In the genomic region with DNA sequence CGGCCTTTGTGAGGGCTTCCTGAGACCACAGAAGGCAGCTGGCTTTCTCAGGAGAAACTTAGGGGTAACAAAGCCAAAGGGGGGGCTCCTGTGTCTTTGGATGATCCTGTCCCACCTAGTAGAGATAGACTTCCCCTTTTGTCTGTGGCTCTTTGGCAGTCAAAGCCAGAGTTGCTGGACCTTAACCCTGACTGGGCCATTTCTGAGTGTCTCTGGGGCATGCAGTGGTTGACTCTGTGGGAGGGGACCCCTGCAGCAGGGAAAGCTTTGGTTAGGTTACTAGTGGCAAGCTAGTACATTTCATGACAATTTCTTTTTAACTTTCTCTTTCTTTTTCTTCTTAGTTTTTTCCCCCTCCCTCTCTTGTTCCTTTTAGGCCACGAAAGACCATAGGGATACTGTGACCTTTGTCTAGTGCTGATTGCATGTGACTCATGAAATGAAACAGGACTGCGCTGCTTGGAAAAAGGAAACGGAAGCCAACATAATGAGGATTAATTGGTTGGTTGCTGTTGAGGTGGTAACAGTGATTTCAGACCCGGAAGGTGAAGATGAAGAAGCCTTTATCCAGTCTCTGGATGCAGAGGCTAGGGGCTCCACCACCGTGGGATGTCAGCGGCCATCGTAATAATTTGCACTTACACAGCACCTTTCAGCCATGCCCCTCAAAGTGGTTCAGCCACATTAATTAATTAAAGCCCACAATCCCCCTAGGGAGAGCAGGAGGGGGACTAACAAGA, we compare ENCODE assay signal across 12 mouse cellular contexts.
DNase-seq lines count a peak whose midpoint lies in the region; ATAC-seq and TF ChIP-seq lines count a peak whose summit lies in the region.
"Had no signal": no experiment of that assay in that cellular context is flagged by ENCODE, and none has a peak within 500 bp of the region (broad histone marks: within the 10 kb centered on the region; RNA-seq: fewer than 3 reads in every experiment).

No protein-coding gene starts in this region.

- H3K36me3 ChIP-seq in midbrain, embryonic 10.5 days = no peaks in the 10 kb centered on the region
- no peaks in the 10 kb centered on the region for H3K36me3 ChIP-seq in midbrain, embryonic 15.5 days (replicated peaks)
- H3K36me3 ChIP-seq in forebrain, postnatal 0 days (ENCODE audit: insufficient read depth) = no peaks in the 10 kb centered on the region
- no peaks in the 10 kb centered on the region for H3K36me3 ChIP-seq in neural tube, embryonic 14.5 days (ENCODE audit: control insufficient read depth, insufficient read depth, low read length)
- H3K36me3 ChIP-seq: liver, embryonic 15.5 days had no signal

- no peak for DNase-seq in midbrain, embryonic 10.5 days (ENCODE audit: low spot score)
- DNase-seq in embryo, embryonic 11 days = peak; percentile 42
- no peak for DNase-seq in forebrain, postnatal 0 days
- DNase-seq in gastrocnemius, postnatal 25 days = no peak
- no peak for DNase-seq in cerebellum, adult 9-10 months
- no peak for DNase-seq in left cerebral cortex, postnatal 25 days (ENCODE audit: low spot score in 2 of 2)
- DNase-seq: cerebellum, adult 8-10 months; lung, postnatal 4 days had no signal

- no peak overlapping the region for H3K9ac ChIP-seq in midbrain, embryonic 15.5 days
- H3K9ac ChIP-seq in forebrain, postnatal 0 days = no peak overlapping the region
- no peak overlapping the region for H3K9ac ChIP-seq in neural tube, embryonic 14.5 days (replicated peaks; ENCODE audit: low read depth, low read length)
- H3K9ac ChIP-seq: liver, embryonic 15.5 days had no signal

- H3K4me2 ChIP-seq in midbrain, embryonic 15.5 days = no peak overlapping the region
- H3K4me2 ChIP-seq in forebrain, postnatal 0 days (ENCODE audit: low read depth) = peak overlapping the region; percentile 10; the same call in 1 of the 2 replicates
- H3K4me2 ChIP-seq in neural tube, embryonic 14.5 days (ENCODE audit: low read depth, low read length) = peak overlapping the region; percentile 11; the same call in 1 of the 2 replicates
- H3K4me2 ChIP-seq: heart, embryonic 11.5 days; liver, embryonic 15.5 days had no signal

- H3K9me3 ChIP-seq in midbrain, embryonic 10.5 days (replicated peaks) = no peaks in the 10 kb centered on the region
- no peaks in the 10 kb centered on the region for H3K9me3 ChIP-seq in midbrain, embryonic 15.5 days
- no peaks in the 10 kb centered on the region for H3K9me3 ChIP-seq in forebrain, postnatal 0 days (ENCODE audit: low read length)
- no peaks in the 10 kb centered on the region for H3K9me3 ChIP-seq in neural tube, embryonic 14.5 days (ENCODE audit: control insufficient read depth, low read length)
- H3K9me3 ChIP-seq: liver, embryonic 15.5 days had no signal

- ATAC-seq in midbrain, embryonic 15.5 days (replicated peaks) = no peak
- ATAC-seq in forebrain, postnatal 0 days = no peak; the same call in 1 of the 2 replicates
- no peak for ATAC-seq in neural tube, embryonic 14.5 days (ENCODE audit: low read depth)

- H3K4me3 ChIP-seq in midbrain, embryonic 10.5 days = no peak overlapping the region
- H3K4me3 ChIP-seq in midbrain, embryonic 15.5 days = no peak overlapping the region
- H3K4me3 ChIP-seq in forebrain, postnatal 0 days (ENCODE audit: low read depth, low read length) = no peak overlapping the region
- H3K4me3 ChIP-seq in neural tube, embryonic 14.5 days (ENCODE audit: low read depth, low read length) = no peak overlapping the region
- H3K4me3 ChIP-seq: liver, embryonic 15.5 days had no signal

- peaks cover 66% of the 10 kb centered on the region for H3K4me1 ChIP-seq in midbrain, embryonic 10.5 days
- H3K4me1 ChIP-seq in midbrain, embryonic 15.5 days = peaks cover 17% of the 10 kb centered on the region
- 0 out of 2 replicates have a peak, but pooled peaks cover 4% of the 10 kb centered on the region for H3K4me1 ChIP-seq in forebrain, postnatal 0 days (ENCODE audit: insufficient read depth)
- H3K4me1 ChIP-seq in neural tube, embryonic 14.5 days (ENCODE audit: control insufficient read depth, insufficient read depth, low read length) = peaks cover 5% of the 10 kb centered on the region; the same call in 1 of the 2 replicates

- H3K27ac ChIP-seq in midbrain, embryonic 10.5 days (replicated peaks) = peak overlapping the region; percentile 94
- H3K27ac ChIP-seq in midbrain, embryonic 15.5 days = no peak overlapping the region
- H3K27ac ChIP-seq in forebrain, postnatal 0 days (ENCODE audit: low read depth, low read length) = no peak overlapping the region
- no peak overlapping the region for H3K27ac ChIP-seq in neural tube, embryonic 14.5 days (ENCODE audit: low read depth, low read length)
- H3K27ac ChIP-seq: liver, embryonic 15.5 days had no signal

- intact Hi-C loops in left cerebral cortex, postnatal 25 days (cut with DNase I) = no loop called here

- H3K27me3 ChIP-seq in midbrain, embryonic 10.5 days (ENCODE audit: low read depth, poor library complexity, severe bottlenecking) = peaks cover 47% of the 10 kb centered on the region
- no peaks in the 10 kb centered on the region for H3K27me3 ChIP-seq in midbrain, embryonic 15.5 days (replicated peaks)
- no peaks in the 10 kb centered on the region for H3K27me3 ChIP-seq in forebrain, postnatal 0 days (ENCODE audit: insufficient read depth, low read length)
- H3K27me3 ChIP-seq in neural tube, embryonic 14.5 days (ENCODE audit: control insufficient read depth, insufficient read depth, low read length) = no peaks in the 10 kb centered on the region
- H3K27me3 ChIP-seq: liver, embryonic 15.5 days had no signal

- no peak for TF ChIP-seq CTCF in forebrain, postnatal 0 days (IDR thresholded peaks at IDR 0.05; ENCODE audit: low read depth)

- 38% methylated on average over 8 of the region's 8 CpGs for WGBS in midbrain, embryonic 10.5 days
- WGBS in midbrain, embryonic 15.5 days = 25% methylated on average over 8 of the region's 8 CpGs
- 23% methylated on average over 8 of the region's 8 CpGs for WGBS in forebrain, postnatal 0 days
- 30% methylated on average over 8 of the region's 8 CpGs for WGBS in neural tube, embryonic 14.5 days
